Mouse (Mus musculus) brain, embryonic 14.5 days (tissue): ENCODE measurements around the gene Rundc3a. TPM values are rescaled to one million over a fixed set of nuclear protein-coding genes. Genes with fewer than 3 reads are reported as not detected.

Source experiments
- DNase-seq: peaks from one replicate; pipeline ENCODE4 v3.0.0-alpha.2; 2011; ENCODE audit warnings: low read depth
- CTCF ChIP-seq: fragments of 200-500 bp; IDR thresholded peaks from 2 replicates; pipeline ENCODE4 v1.5.1; 2012; ENCODE audit warnings: inconsistent platforms, mild to moderate bottlenecking, moderate library complexity, borderline replicate concordance; ENCODE audit not compliant: insufficient read depth, insufficient read length; ENCODE audit errors: extremely low read depth
- POLR2A ChIP-seq: fragments of 200-500 bp; IDR thresholded peaks from 2 replicates; pipeline ENCODE4 v1.6.1; 2012; ENCODE audit warnings: mild to moderate bottlenecking, inconsistent platforms, borderline replicate concordance; ENCODE audit not compliant: poor library complexity, insufficient read depth, insufficient read length, severe bottlenecking; ENCODE audit errors: extremely low read depth
- polyA plus RNA-seq: library from polyadenylated mRNA; depleted of rRNA; stranded (reverse); fragments of >200 nt; gene quantifications from 2 replicates; pipeline ENCODE4 v1.2.3, GENCODE M21; 2012

Rundc3a gene
- polyA plus RNA-seq, 1 experiment: 292 TPM

DNA sequence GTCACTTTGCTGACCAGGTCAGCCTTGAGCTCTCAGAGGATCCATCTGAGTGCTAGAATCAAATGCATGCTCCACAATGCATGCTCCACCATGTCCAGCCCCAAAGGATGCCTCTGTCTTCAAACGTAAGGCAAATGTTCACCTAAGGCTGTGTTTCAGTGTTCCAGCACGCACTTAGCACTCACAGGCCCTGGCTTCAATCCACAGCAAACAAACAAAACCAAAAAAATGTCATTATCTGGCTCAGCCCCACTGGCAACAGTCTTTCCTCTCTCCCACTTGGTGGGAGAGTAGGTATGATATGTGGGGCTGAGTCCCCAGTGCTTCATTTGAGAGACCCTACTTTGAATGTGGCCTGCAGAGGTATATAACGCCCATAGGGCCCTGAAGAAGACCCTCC lies 17.9 kb downstream of the Rundc3a start:
- no peak for TF ChIP-seq CTCF
- TF ChIP-seq POLR2A: no peak
- no peak for DNase-seq

DNA sequence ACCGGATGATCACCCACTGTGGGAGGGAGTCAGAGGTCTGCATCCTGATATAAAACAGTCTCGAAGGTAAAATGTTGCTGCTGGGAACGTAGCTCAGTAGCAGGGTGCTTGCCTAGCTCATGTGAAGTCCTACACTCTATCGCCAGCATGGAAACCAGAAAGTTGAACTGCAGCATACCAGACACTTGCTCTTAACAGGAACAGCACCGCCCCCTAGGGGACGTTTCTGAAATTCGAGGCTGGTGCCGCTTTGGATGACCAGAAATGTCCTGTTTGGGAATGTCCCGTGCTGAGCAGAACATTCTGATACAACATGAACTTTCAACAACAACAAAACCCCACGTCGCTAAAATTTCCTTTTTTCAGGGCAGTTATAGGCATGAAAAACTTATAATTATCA lies 18.5 kb downstream of the Rundc3a start:
- TF ChIP-seq CTCF (peak; percentile 94), POLR2A (no peak)
- peak; percentile 95 for DNase-seq

DNA sequence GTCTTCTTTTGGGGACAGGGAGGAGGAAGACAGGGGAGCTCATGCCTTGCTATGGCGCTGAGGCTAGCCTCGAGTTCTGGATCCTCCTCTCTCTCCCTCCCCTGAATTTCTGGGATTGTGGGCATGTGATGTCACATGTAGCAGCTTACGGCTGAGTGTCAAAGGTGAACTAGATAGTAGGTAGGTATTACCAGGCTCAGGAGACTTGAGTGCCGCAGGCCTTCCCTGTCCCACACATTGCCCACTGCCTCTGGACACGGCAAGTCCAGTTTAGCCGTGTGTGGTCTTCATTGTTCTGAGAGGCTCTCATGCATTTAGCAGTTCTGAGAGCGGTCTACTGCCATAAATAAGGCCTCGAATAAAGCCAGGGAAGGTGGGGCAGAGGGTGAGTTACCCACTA lies 19.9 kb downstream of the Rundc3a start:
- DNase-seq: no peak
- TF ChIP-seq POLR2A (no peak), CTCF (no peak)

DNA sequence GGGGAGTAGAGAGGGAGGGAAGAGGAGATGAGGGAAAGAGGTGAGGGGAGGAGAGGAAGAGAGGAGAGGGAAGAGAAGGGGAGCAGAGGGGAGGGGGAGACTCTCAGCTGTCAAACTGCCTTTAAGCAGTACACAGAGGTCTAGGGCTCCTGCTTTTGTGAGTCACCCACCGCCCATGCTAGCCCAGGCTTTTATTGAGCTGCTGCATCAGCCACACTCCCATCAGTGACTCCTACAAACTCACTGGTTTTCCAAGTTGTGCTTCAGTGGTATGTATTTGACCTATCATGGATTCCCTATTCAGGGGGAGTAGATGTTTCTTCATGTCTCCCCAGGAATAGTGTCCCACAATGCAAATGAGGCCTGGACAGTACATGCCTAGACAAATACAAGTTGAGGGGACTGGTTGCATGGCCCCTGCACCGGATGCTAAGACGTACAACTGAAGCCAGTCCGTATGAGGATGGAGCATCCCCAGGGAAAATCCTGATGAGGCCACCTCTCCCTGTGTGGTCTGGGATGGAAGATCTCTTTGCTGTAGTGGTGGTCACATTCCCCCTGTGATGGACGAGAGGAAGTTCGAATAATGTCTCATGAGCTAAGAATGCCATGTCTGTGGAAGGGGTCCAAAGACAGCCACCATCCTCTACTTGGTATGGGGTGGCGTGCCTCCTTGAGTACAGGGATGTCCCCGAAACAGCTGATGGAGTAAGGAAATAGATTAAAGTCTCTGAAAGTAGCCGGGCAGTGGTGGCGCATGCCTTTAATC lies 22.0 kb downstream of the Rundc3a start:
- TF ChIP-seq POLR2A: no peak
- no peak for TF ChIP-seq CTCF
- no peak for DNase-seq

DNA sequence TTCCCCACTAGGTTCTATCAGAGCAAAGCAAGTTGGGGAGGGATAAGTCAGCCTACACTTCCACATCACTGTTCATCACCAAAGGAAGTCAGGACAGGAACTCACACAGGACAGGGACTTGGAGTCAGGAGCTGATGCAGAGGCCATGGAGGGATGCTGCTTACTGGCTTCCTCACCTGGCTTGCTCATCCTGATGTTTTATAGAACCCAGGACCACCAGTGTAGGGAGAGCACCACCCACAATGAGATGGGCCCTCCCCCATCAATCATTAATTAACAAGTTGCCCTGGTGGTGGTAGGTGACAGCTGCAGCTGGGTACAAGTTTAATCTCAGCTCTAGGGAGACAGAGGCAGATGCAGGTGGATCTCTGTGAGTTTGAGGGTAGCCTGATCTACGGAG lies 24.0 kb downstream of the Rundc3a start:
- TF ChIP-seq CTCF (no peak), POLR2A (no peak)
- no peak for DNase-seq

DNA sequence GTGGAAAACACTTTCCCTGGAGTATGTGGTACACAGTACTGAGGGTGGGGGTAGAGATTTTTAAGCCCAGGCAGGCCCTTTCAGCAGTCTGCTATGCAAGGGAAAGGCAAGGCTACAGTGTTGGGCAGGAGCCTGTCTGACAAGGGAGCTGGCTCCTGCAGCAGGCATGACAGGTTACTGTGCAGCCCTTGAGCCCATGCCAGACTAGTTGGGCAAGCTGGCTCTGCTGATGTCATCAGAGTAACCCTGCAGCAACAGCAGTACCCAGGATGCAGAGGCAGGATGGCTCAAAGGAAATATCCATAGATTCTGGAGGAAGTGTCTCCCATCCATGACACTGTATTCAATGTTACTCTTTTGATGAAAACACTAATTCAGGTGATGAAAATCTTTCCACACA lies 25.7 kb downstream of the Rundc3a start:
- no peak for TF ChIP-seq CTCF
- no peak for TF ChIP-seq POLR2A
- DNase-seq: no peak

DNA sequence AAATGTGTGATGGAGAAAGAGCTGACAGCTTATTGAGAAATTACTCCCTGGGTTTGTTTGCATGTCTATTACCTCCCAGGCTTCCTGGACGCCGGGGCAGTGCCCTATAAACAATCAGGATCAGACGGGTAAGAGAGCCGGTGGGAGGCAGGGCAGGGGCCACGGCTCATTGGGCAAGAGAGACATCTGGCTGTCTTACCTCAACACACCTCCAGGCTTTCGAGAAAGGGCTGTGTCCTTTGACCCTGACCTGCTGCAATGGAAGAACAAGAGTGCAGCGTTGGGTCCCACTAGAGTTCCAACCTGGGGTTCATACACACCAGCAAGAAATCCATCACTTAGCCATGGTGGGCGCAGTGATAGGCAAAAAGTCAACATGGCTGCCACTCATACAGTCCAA lies 28.4 kb downstream of the Rundc3a start:
- TF ChIP-seq POLR2A (no peak), CTCF (no peak)
- no peak for DNase-seq

DNA sequence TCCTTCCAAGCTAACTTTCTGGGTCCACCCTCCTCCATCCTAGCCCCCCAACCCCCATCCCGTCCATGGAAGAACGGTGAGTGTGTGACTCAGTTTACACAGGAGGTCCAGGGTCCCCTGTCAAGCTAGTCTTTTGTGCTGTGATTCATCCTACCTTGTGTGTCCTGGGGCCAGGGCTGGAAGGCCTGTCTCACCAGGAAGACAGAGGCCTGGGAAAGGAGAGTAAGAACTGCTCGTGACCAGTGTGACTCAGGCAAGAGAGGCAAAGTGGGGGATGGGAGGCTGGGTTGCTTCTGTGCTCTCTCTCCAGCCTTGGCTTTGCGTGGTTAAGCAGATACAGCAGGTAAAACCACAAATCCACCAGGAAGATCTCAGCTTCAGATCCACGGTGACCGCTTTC lies 31.5 kb downstream of the Rundc3a start:
- TF ChIP-seq CTCF: no peak
- no peak for TF ChIP-seq POLR2A
- DNase-seq: no peak

DNA sequence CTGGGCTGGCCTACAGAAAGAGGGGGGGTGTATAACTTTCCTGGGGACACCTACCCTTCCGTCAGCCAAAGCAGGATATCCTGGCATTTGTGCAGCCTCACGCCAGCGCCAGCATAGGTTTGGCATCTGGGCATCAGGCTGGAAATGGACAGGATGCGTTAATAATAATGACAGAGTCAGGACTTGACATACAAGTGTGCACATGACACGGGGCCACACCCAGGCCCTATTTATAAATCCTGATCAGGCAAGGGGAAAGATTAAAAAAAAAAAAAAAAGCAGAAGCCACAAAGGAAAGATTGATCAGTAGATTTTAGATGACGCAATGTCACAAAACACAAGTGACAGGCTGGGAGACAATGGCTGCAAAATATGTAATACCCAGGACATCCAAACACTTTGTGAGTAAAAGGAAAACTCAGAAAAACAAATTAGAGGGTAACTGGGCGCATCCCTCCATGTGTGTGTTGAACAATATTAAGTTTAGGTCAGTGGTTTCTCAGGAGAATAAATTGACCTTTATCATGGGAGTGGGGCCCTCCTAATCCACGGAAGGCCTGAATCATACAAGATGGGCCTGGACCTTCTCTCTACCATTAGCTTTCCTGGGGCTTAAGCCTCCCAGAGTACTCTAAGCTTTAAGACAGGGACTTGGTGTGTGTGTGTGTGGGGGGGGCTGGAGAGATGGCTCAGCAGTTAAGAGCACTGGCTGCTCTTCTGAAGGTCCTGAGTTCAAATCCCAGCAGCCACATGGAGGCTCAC lies 32.5 kb downstream of the Rundc3a start:
- TF ChIP-seq POLR2A: no peak
- TF ChIP-seq CTCF: no peak
- DNase-seq: no peak

DNA sequence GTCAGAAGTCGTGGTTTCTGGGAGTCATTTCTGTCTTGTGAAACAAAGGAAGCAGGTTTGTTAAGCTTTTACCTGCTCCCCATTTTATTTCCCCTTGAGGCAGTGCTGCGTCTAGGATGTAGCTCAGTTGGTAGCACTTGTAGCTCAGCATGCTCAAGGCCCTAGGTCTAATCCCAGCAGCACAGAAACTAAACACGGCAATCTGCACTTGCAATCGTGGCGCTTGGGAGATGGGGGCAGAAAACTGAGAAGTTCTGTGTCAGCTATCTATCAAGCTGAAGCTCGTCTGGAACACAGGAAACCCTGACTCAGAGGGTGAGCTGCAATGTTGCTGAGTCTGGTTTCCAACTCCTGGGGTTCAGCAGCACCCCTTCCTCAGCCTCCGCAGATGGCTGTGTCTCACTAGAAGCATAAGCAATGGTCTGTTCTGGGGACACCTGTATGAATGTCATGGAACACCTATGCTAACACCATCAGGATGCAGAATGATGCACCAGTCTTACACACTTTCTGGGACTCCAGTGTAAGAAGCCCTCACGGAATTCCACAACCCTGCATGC lies 35.9 kb downstream of the Rundc3a start:
- no peak for TF ChIP-seq POLR2A
- TF ChIP-seq CTCF: no peak
- DNase-seq: no peak

DNA sequence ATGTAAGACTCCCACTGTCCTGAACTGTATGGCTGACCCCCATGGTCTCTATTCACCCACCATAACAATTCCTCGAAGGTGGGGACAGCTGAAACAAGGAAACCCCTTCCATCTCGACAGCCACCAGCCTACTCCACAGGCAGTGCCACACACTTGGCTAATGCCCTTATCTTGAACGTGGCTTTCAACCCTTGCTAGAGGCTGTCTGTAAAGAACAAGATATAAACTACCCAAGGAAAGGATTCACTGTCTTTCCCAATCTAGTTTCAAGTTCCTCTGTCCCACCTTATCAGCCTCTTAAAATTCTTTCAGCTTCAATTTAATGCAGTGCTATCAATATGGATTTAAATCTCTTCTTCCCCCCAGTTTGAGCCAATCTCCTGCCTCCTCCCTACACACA lies 36.3 kb downstream of the Rundc3a start:
- DNase-seq: no peak
- TF ChIP-seq CTCF (no peak), POLR2A (no peak)
